Mouse (Mus musculus) lung, adult 2 months (tissue): Measurements from ENCODE around the gene Peli1.

Experiments
- CTCF ChIP-seq: fragments of 200-500 bp; IDR thresholded peaks from 2 replicates; pipeline ENCODE4 v1.5.1; 2011; ENCODE audit warnings: mild to moderate bottlenecking, low read length, control low read depth; ENCODE audit not compliant: insufficient read depth
- POLR2A ChIP-seq: fragments of 200-500 bp; IDR thresholded peaks from 2 replicates; pipeline ENCODE4 v1.6.1; 2011; ENCODE audit warnings: low read depth, mild to moderate bottlenecking, control low read depth, low read length, borderline replicate concordance; ENCODE audit errors: extremely low read depth

DNA sequence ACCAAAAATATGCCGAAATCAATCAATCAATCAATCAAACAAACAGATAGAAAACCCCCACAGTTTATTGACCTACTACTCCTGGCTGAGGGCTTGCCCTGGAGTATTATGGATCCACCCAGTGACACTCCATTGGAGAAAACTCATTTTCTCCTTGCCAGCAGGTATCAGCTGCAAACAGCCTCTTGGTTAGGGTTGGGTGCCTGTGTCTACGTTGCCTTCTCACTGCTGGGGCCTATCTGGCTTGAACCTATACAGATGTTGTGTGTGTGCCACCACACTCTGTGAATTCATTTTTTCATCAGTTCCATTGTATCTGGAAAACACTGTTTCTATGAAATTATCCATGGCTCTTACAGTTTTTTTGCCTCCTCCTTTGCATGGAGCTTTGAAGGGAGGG lies 30.6 kb downstream of the Peli1 start:
- TF ChIP-seq CTCF (no peak), POLR2A (no peak)
